Mouse (Mus musculus): ENCODE results near the gene Dnah17. TPM values are rescaled to one million over a fixed set of nuclear protein-coding genes. Genes with fewer than 3 reads are reported as not detected.

Gene Dnah17
- polyA plus RNA-seq, 1 experiment: 0.16 TPM

- no peak overlapping the region for H3ac ChIP-seq (ENCODE audit: control insufficient read depth, insufficient read length)
- no peak overlapping the region for H3K4me3 ChIP-seq
- no peaks in the 10 kb centered on the region for H3K79me2 ChIP-seq (ENCODE audit: control insufficient read depth, insufficient read depth)
- TF ChIP-seq POLR2AphosphoS2 (IDR thresholded peaks at IDR 0.05; ENCODE audit: insufficient read length, low read depth) (no peak), REST (IDR thresholded peaks at IDR 0.05; ENCODE audit: insufficient read depth, insufficient read length) (no peak), TCF3 (IDR thresholded peaks at IDR 0.05; ENCODE audit: insufficient read length, low read depth) (no peak), TCF12 (IDR thresholded peaks at IDR 0.05; ENCODE audit: insufficient read depth, poor library complexity, severe bottlenecking) (no peak), MAX (IDR thresholded peaks at IDR 0.05; ENCODE audit: low read depth) (no peak), MYOD1 (IDR thresholded peaks at IDR 0.05; ENCODE audit: control insufficient read depth in 1 of 3, insufficient read length in 2 of 3, low read depth in 2 of 3) (peak in 2 of 3 experiments; percentile 48 to 77), MYOG (IDR thresholded peaks at IDR 0.05; ENCODE audit: control insufficient read depth in 1 of 3, insufficient read depth in 1 of 3, insufficient read length in 2 of 3, low read depth in 2 of 3) (peak in 1 of 3 experiments; percentile 50), CEBPB (IDR thresholded peaks at IDR 0.05; ENCODE audit: insufficient read depth, poor library complexity, severe bottlenecking) (no peak), POLR2A (IDR thresholded peaks at IDR 0.05; ENCODE audit: insufficient read length, low read depth) (no peak)
- H3K36me3 ChIP-seq (ENCODE audit: control insufficient read depth, insufficient read depth): no peaks in the 10 kb centered on the region
- H3K27me3 ChIP-seq (ENCODE audit: control insufficient read depth, insufficient read depth, insufficient read length): no peaks in the 10 kb centered on the region
- no peak overlapping the region for H3K4me2 ChIP-seq (ENCODE audit: low read depth)
Observed at GRCm38 (mm10) chr11:117977694-117978360, 152.6 kb downstream of the Dnah17 start.

GRCm38 (mm10) chr11:117976081-117976582 lies 154.3 kb downstream of the Dnah17 start:
- no peak for TF ChIP-seq USF1 (IDR thresholded peaks at IDR 0.05; ENCODE audit: low read depth)
- peak; percentile 71 to 100 (median 98) for TF ChIP-seq MYOG (IDR thresholded peaks at IDR 0.05; ENCODE audit: control insufficient read depth in 1 of 3, insufficient read depth in 1 of 3, insufficient read length in 2 of 3, low read depth in 2 of 3)
- TF ChIP-seq SRF (IDR thresholded peaks at IDR 0.05; ENCODE audit: control insufficient read depth, insufficient read length, low read depth): no peak
- no peak for TF ChIP-seq MAX (IDR thresholded peaks at IDR 0.05; ENCODE audit: low read depth)
- peak; percentile 58 for TF ChIP-seq POLR2A (IDR thresholded peaks at IDR 0.05; ENCODE audit: insufficient read length, low read depth)
- peak; percentile 93 for TF ChIP-seq TCF3 (IDR thresholded peaks at IDR 0.05; ENCODE audit: insufficient read length, low read depth)
- TF ChIP-seq TCF12 (IDR thresholded peaks at IDR 0.05; ENCODE audit: insufficient read depth, poor library complexity, severe bottlenecking): peak; percentile 84
- TF ChIP-seq POLR2AphosphoS2 (IDR thresholded peaks at IDR 0.05; ENCODE audit: insufficient read length, low read depth): no peak
- no peak for TF ChIP-seq CEBPB (IDR thresholded peaks at IDR 0.05; ENCODE audit: insufficient read depth, poor library complexity, severe bottlenecking)
- TF ChIP-seq REST (IDR thresholded peaks at IDR 0.05; ENCODE audit: insufficient read depth, insufficient read length): no peak
- no peak for TF ChIP-seq E2F4 (IDR thresholded peaks at IDR 0.05; ENCODE audit: insufficient read depth)
- peak in 2 of 3 experiments; percentile 92 to 97 for TF ChIP-seq MYOD1 (IDR thresholded peaks at IDR 0.05; ENCODE audit: control insufficient read depth in 1 of 3, insufficient read length in 2 of 3, low read depth in 2 of 3)

DNA sequence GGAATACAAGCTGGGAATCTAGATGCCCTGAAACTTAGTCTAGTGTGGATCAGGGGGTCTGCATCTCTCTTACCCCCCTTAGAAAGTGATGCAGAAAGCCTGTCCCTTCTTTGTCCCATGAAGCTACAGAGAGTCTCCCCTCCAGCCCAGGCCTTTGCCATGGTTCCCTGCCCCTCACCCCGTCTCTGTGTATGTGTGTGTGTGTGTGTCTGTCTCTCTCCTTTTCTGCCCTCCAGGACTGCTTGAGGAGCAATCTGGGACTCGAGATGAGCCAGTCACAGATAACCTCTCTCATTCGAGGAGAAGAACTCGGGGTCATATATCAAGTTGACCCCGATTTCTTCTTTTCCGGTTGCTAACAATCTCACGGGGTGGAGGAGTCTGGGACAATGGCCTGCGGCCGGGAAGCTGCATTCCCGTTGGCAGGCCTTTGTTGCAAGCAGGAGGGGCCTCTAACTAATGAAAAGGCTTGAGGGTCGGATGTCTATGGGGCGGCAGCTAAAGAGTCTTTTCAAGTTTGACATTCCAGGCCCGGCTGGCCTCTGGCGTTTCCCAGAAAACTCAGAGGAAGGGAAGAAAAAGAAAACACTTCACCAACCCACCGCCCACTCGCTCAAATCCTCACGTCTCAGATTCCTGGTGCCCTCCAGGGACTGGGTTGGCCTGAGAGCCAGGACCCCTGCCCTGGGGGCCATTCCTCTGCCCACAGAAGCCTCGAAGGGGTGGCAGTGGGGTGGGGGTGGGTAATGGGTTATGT lies 155.0 kb downstream of the Dnah17 start:
- H3ac ChIP-seq (ENCODE audit: control insufficient read depth, insufficient read length): no peak overlapping the region
- no peaks in the 10 kb centered on the region for H3K36me3 ChIP-seq (ENCODE audit: control insufficient read depth, insufficient read depth)
- no peaks in the 10 kb centered on the region for H3K27me3 ChIP-seq (ENCODE audit: control insufficient read depth, insufficient read depth, insufficient read length)
- H3K4me3 ChIP-seq: no peak overlapping the region
- TF ChIP-seq TCF12 (IDR thresholded peaks at IDR 0.05; ENCODE audit: insufficient read depth, poor library complexity, severe bottlenecking): peak; percentile 0
- TF ChIP-seq E2F4 (IDR thresholded peaks at IDR 0.05; ENCODE audit: insufficient read depth): no peak
- no peak for TF ChIP-seq USF1 (IDR thresholded peaks at IDR 0.05; ENCODE audit: low read depth)
- peak overlapping the region; percentile 71 for H3K4me2 ChIP-seq (ENCODE audit: low read depth)
- H3K79me2 ChIP-seq (ENCODE audit: control insufficient read depth, insufficient read depth): no peaks in the 10 kb centered on the region

More at GRCm38 (mm10) chr11:117976081-117976582, 154.3 kb downstream of the Dnah17 start:
- no peaks in the 10 kb centered on the region for H3K79me2 ChIP-seq (ENCODE audit: control insufficient read depth, insufficient read depth)
- no peaks in the 10 kb centered on the region for H3K27me3 ChIP-seq (ENCODE audit: control insufficient read depth, insufficient read depth, insufficient read length)
- H3K4me3 ChIP-seq: no peak overlapping the region
- peak overlapping the region; percentile 71 for H3K4me2 ChIP-seq (ENCODE audit: low read depth)
- no peaks in the 10 kb centered on the region for H3K36me3 ChIP-seq (ENCODE audit: control insufficient read depth, insufficient read depth)
- H3ac ChIP-seq (ENCODE audit: control insufficient read depth, insufficient read length): no peak overlapping the region

DNA sequence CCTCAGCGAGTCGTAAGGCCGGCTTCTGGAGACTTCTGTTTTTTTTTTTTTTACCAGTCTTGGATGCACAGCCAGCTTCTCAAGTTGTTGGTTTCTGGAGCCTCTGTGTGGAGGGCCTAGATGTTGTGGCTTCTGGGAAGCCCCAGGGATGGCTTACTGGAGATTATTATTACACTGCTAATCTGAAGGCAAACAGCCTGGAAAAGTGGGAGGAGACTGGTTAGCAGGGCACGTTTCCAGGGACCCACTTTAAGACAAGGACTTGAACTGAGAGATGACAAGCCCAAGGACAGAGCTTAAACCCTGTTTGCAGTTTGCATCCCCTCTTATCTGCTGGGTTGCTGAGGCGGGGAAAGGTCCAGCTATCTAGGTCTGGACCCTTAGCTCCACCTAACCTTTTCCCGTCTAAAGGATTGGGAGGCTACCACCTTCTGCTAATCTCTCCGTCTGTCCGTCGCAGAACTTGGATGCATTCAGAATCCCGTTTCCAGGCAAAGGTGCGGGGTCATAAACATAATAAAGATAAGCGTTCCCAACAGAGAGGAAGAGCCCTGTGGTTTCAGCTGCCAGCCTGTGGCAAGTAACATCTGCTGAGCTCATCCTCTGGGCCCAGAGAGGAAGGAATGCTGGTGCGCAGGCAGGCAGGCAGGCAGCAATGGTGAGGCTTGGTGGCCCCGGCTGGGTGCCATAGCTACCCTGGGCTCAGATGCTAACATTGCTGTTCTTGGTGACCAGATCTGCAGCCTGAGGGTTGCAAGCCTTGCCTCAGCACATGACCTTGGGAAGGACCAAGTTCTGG lies 155.9 kb downstream of the Dnah17 start:
- H3K27me3 ChIP-seq (ENCODE audit: control insufficient read depth, insufficient read depth, insufficient read length): no peaks in the 10 kb centered on the region
- no peak overlapping the region for H3K4me3 ChIP-seq
- peak overlapping the region; percentile 71 for H3K4me2 ChIP-seq (ENCODE audit: low read depth)
- H3K36me3 ChIP-seq (ENCODE audit: control insufficient read depth, insufficient read depth): no peaks in the 10 kb centered on the region
- no peak overlapping the region for H3ac ChIP-seq (ENCODE audit: control insufficient read depth, insufficient read length)
- H3K79me2 ChIP-seq (ENCODE audit: control insufficient read depth, insufficient read depth): no peaks in the 10 kb centered on the region
- no peak for TF ChIP-seq POLR2A (IDR thresholded peaks at IDR 0.05; ENCODE audit: insufficient read length, low read depth)
- TF ChIP-seq TCF12 (IDR thresholded peaks at IDR 0.05; ENCODE audit: insufficient read depth, poor library complexity, severe bottlenecking): peak; percentile 49
- TF ChIP-seq POLR2AphosphoS2 (IDR thresholded peaks at IDR 0.05; ENCODE audit: insufficient read length, low read depth): no peak
- peak; percentile 72 for TF ChIP-seq TCF3 (IDR thresholded peaks at IDR 0.05; ENCODE audit: insufficient read length, low read depth)
- no peak for TF ChIP-seq MAX (IDR thresholded peaks at IDR 0.05; ENCODE audit: low read depth)
- no peak for TF ChIP-seq REST (IDR thresholded peaks at IDR 0.05; ENCODE audit: insufficient read depth, insufficient read length)
- peak; percentile 13 to 94 (median 78) for TF ChIP-seq MYOG (IDR thresholded peaks at IDR 0.05; ENCODE audit: control insufficient read depth in 1 of 3, insufficient read depth in 1 of 3, insufficient read length in 2 of 3, low read depth in 2 of 3)
- TF ChIP-seq SRF (IDR thresholded peaks at IDR 0.05; ENCODE audit: control insufficient read depth, insufficient read length, low read depth): no peak
- TF ChIP-seq E2F4 (IDR thresholded peaks at IDR 0.05; ENCODE audit: insufficient read depth): no peak
- no peak for TF ChIP-seq CEBPB (IDR thresholded peaks at IDR 0.05; ENCODE audit: insufficient read depth, poor library complexity, severe bottlenecking)
- TF ChIP-seq MYOD1 (IDR thresholded peaks at IDR 0.05; ENCODE audit: control insufficient read depth in 1 of 3, insufficient read length in 2 of 3, low read depth in 2 of 3): peak in 2 of 3 experiments; percentile 88 to 90
- TF ChIP-seq USF1 (IDR thresholded peaks at IDR 0.05; ENCODE audit: low read depth): no peak
